Comparison of ENCODE assay signal across 15 mouse cellular contexts in the genomic region with DNA sequence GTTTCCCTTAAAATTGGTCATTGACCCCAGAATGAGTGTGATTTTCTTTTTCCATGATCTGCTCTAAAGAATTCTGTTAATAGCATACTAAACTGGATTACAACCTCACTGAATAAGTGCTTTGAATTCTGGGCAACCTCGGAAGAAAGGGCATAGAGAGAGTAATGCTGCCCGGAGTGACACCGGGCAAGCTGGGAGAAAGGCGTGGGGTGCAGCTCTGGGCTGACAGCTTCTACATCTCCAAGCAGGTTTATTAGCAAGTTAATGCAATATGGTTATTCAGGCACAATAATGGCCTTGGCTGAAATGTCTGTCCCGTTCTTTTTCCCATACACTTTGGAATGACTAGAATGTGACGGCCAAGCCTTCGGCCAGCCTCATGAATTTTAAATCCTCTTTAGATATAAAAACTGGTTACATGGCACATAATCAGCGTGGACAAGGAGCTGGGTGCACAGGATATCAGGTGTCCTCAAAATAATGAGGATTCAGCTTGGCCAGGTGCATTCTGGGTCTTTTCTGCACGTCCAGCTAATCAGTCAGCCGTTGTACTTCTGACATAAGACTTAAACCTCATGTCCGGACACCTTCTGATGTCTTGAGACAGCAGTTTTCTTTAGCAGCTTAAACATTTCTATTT.
DNase-seq lines count a peak whose midpoint lies in the region; ATAC-seq lines count a peak whose summit lies in the region.
"Had no signal": no experiment of that assay in that cellular context is flagged by ENCODE, and none has a peak within 500 bp of the region (broad histone marks: within the 10 kb centered on the region; RNA-seq: fewer than 3 reads in every experiment).

No protein-coding gene starts in this region.

- DNase-seq in neural tube, embryonic 10.5 days (ENCODE audit: extremely low spot score, low spot score): no peak
- DNase-seq in kidney, postnatal 25 days: peak; percentile 47 to 71
- DNase-seq in thymus, postnatal 4 days: no peak
- no peak for DNase-seq in thymus, postnatal 36 days
- DNase-seq in cerebellum, adult 9-10 months: no peak
- DNase-seq: cerebellum, adult 2 months; heart, adult 18-20 months; layer of hippocampus, adult 9-11 months; lung, embryonic 14.5 days had no signal

- peak overlapping the region; percentile 18 for H3K4me2 ChIP-seq in neural tube, embryonic 12.5 days (replicated peaks)
- no peak overlapping the region; the same call in 1 of the 2 replicates for H3K4me2 ChIP-seq in hindbrain, embryonic 13.5 days
- H3K4me2 ChIP-seq: embryonic facial prominence, embryonic 13.5 days; limb, embryonic 12.5 days; lung, embryonic 14.5 days had no signal

- 31% methylated on average over 11 of the region's 11 CpGs for WGBS in neural tube, embryonic 12.5 days
- 29% methylated on average over 11 of the region's 11 CpGs for WGBS in hindbrain, embryonic 13.5 days

- no peaks in the 10 kb centered on the region for H3K9me3 ChIP-seq in neural tube, embryonic 12.5 days
- no peaks in the 10 kb centered on the region for H3K9me3 ChIP-seq in hindbrain, embryonic 13.5 days
- H3K9me3 ChIP-seq: embryonic facial prominence, embryonic 13.5 days; megakaryocyte, embryonic 14.5 days had no signal

- H3K4me1 ChIP-seq in neural tube, embryonic 12.5 days: peaks cover 32% of the 10 kb centered on the region
- H3K4me1 ChIP-seq in hindbrain, embryonic 13.5 days (replicated peaks): peaks cover 27% of the 10 kb centered on the region

- H3K27ac ChIP-seq in neural tube, embryonic 12.5 days: no peak overlapping the region
- no peak overlapping the region for H3K27ac ChIP-seq in hindbrain, embryonic 13.5 days
- H3K27ac ChIP-seq: embryonic facial prominence, embryonic 13.5 days; limb, embryonic 12.5 days had no signal

- H3K9ac ChIP-seq in neural tube, embryonic 12.5 days: no peak overlapping the region
- no peak overlapping the region for H3K9ac ChIP-seq in hindbrain, embryonic 13.5 days
- H3K9ac ChIP-seq: embryonic facial prominence, embryonic 13.5 days; limb, embryonic 12.5 days; lung, embryonic 14.5 days had no signal

- ATAC-seq in neural tube, embryonic 12.5 days (ENCODE audit: low FRiP score, low read depth): no peak
- ATAC-seq in hindbrain, embryonic 13.5 days (ENCODE audit: low FRiP score): peak; percentile 50; the same call in 1 of the 2 replicates

- no peak overlapping the region for H3K4me3 ChIP-seq in neural tube, embryonic 12.5 days
- no peak overlapping the region for H3K4me3 ChIP-seq in hindbrain, embryonic 13.5 days
- H3K4me3 ChIP-seq: embryonic facial prominence, embryonic 13.5 days; limb, embryonic 12.5 days; megakaryocyte, embryonic 14.5 days had no signal

- H3K27me3 ChIP-seq in neural tube, embryonic 12.5 days (replicated peaks): no peaks in the 10 kb centered on the region
- no peaks in the 10 kb centered on the region for H3K27me3 ChIP-seq in hindbrain, embryonic 13.5 days
- H3K27me3 ChIP-seq: CH12.LX; embryonic facial prominence, embryonic 13.5 days; limb, embryonic 12.5 days had no signal

- H3K36me3 ChIP-seq in neural tube, embryonic 12.5 days: no peaks in the 10 kb centered on the region
- H3K36me3 ChIP-seq in hindbrain, embryonic 13.5 days: no peaks in the 10 kb centered on the region
- H3K36me3 ChIP-seq: embryonic facial prominence, embryonic 13.5 days; limb, embryonic 12.5 days had no signal

Comparison
In these comparisons a context has a peak if more than half of its experiments do, and no peak if none do; other contexts are left out.
1. DNase-seq: peak in kidney, postnatal 25 days (2 of 2); none in neural tube, embryonic 10.5 days (single experiment), thymus, postnatal 4 days (single experiment), thymus, postnatal 36 days (0 of 2) and cerebellum, adult 9-10 months (single experiment).